Mouse (Mus musculus) CH12.LX (cell line): ENCODE measurements around the gene Tmem265. TPM values are rescaled to one million over a fixed set of nuclear protein-coding genes. Genes with fewer than 3 reads are reported as not detected.

ENCODE experiments used
- DNase-seq: peaks from one replicate; pipeline ENCODE4 v3.0.0-alpha.2; 2013; ENCODE audit errors: extremely low read depth
- H3K27ac ChIP-seq: 2 replicates; pipeline ENCODE4 v1.5.1; 2012; ENCODE audit warnings: low read depth, mild to moderate bottlenecking, control low read depth, moderate library complexity; ENCODE audit not compliant: insufficient read depth
- H3K27me3 ChIP-seq: replicated peaks from 2 replicates; pipeline ENCODE3; 2012; ENCODE audit warnings: inconsistent platforms
- H3K36me3 ChIP-seq, 2 experiments: replicated peaks in 1 of 2; 2 replicates each; pipeline versions ENCODE3 to v1.6.1; 2012; ENCODE audit warnings: inconsistent platforms in 1 of 2, low read length in 1 of 2, mild to moderate bottlenecking in 1 of 2, mixed read lengths in 1 of 2, moderate library complexity in 1 of 2; ENCODE audit not compliant: control insufficient read depth in 1 of 2, insufficient read depth in 1 of 2
- H3K4me1 ChIP-seq, 2 experiments: 2 replicates each; pipeline ENCODE4 v1.6.1; 2012; ENCODE audit warnings: inconsistent platforms in 1 of 2, moderate library complexity in 1 of 2; ENCODE audit not compliant: insufficient read depth in 2 of 2, control insufficient read depth in 1 of 2
- H3K4me2 ChIP-seq: 2 replicates; pipeline ENCODE4 v1.6.1; 2012; ENCODE audit warnings: low read depth, mild to moderate bottlenecking, control low read depth; ENCODE audit not compliant: poor library complexity, insufficient read depth, severe bottlenecking
- H3K4me3 ChIP-seq, 3 experiments: fragments of 150-350 bp in 1 of 3; sonication (generic) in 1 of 3; replicated peaks in 1 of 3; 2 replicates each; pipeline versions ENCODE3 to v1.5.1; 2011 to 2012; ENCODE audit warnings: low read depth in 2 of 3, low read length in 2 of 3, mild to moderate bottlenecking in 2 of 3, moderate library complexity in 2 of 3, control low read depth in 1 of 3, improper control_type of control experiment in 1 of 3, inconsistent platforms in 1 of 3, mixed read lengths in 1 of 3; ENCODE audit not compliant: poor library complexity in 1 of 3
- H3K79me2 ChIP-seq: replicated peaks from 2 replicates; pipeline ENCODE4 v1.6.1; 2012; ENCODE audit warnings: mild to moderate bottlenecking, moderate library complexity; ENCODE audit not compliant: control insufficient read depth, poor library complexity, insufficient read depth, severe bottlenecking; ENCODE audit errors: extremely low read depth
- H3K9ac ChIP-seq: 2 replicates; pipeline ENCODE4 v1.6.1; 2012; ENCODE audit warnings: low read depth, mild to moderate bottlenecking, control low read depth, moderate library complexity; ENCODE audit not compliant: insufficient read depth
- H3K9me3 ChIP-seq: replicated peaks from 2 replicates; pipeline ENCODE3; 2012; ENCODE audit warnings: low read length, inconsistent platforms, mixed read lengths
- BHLHE40 ChIP-seq: IDR thresholded peaks from 2 replicates; pipeline ENCODE4 v1.6.1; 2011; ENCODE audit warnings: mild to moderate bottlenecking, low read depth, low read length, improper control_type of control experiment
- CHD1 ChIP-seq: IDR thresholded peaks from 2 replicates; pipeline ENCODE4 v1.6.1; 2012; ENCODE audit warnings: low read depth, low read length, improper control_type of control experiment, inconsistent platforms
- CTCF ChIP-seq, 2 experiments: IDR thresholded peaks in 1 of 2; conservative IDR thresholded peaks in 1 of 2; 2 replicates each; pipeline ENCODE4 v1.5.1; 2011 to 2012; ENCODE audit warnings: low read depth in 2 of 2, low read length in 2 of 2, improper control_type of control experiment in 1 of 2, inconsistent platforms in 1 of 2, mild to moderate bottlenecking in 1 of 2, moderate library complexity in 1 of 2
- ETS1 ChIP-seq: conservative IDR thresholded peaks from 2 replicates; pipeline ENCODE4 v1.6.1; 2012; ENCODE audit warnings: low read depth, mild to moderate bottlenecking, inconsistent platforms, low read length, improper control_type of control experiment, moderate library complexity
- KAT2A ChIP-seq: IDR thresholded peaks from 2 replicates; pipeline ENCODE4 v1.6.1; 2012; ENCODE audit warnings: low read length, improper control_type of control experiment, inconsistent platforms; ENCODE audit not compliant: insufficient replicate concordance
- UBTF ChIP-seq: IDR thresholded peaks from 2 replicates; pipeline ENCODE4 v1.6.1; 2012; ENCODE audit warnings: low read depth, mild to moderate bottlenecking, inconsistent platforms, low read length, improper control_type of control experiment, moderate library complexity
- USF1 ChIP-seq: IDR thresholded peaks from 2 replicates; pipeline ENCODE4 v1.6.1; 2014; ENCODE audit warnings: low read depth, mild to moderate bottlenecking, inconsistent platforms, low read length, improper control_type of control experiment
- ZNF384 ChIP-seq: IDR thresholded peaks from 2 replicates; pipeline ENCODE4 v1.6.1; 2012; ENCODE audit warnings: low read depth, low read length, improper control_type of control experiment, inconsistent platforms
- dilution Hi-C: fragments of 300-500 bp; cut with MboI; formaldehyde crosslinking; loops from 2 replicates; pipeline ENCODE4 v1.14.3; 2020; ENCODE audit warnings: low sequenced_read_pairs; ENCODE audit not compliant: extremely low pct_unique_long_range_greater_than_20kb, extremely low pct_ligation_motif_present
- in situ Hi-C: fragments of 300-500 bp; cut with MboI; formaldehyde crosslinking; loops from 3 replicates; pipeline ENCODE4 v1.14.3; 2019; ENCODE audit warnings: low sequenced_read_pairs, low pct_ligation_motif_present, low pct_unique_long_range_greater_than_20kb, mixed read lengths
- polyA plus RNA-seq: library from polyadenylated mRNA; unstranded; fragments of >175 nt; gene quantifications from 2 replicates; pipeline ENCODE4 v1.2.1, GENCODE M21; 2012; ENCODE audit warnings: low read depth; ENCODE audit not compliant: insufficient read length
- total RNA-seq, 2 experiments: library from RNA; depleted of rRNA; stranded (reverse); fragments of 300-350 nt in 1 of 2; fragments of >200 nt in 1 of 2; gene quantifications; 2 replicates each; pipeline ENCODE4 v1.2.3; 2012 to 2014

Tmem265 gene
- total and polyA plus RNA-seq, 3 experiments, result 0.93 to 2.3 TPM; not detected in 1

- no peak overlapping the region for H3K9ac ChIP-seq
- no peaks in the 10 kb centered on the region for H3K9me3 ChIP-seq
- in situ Hi-C loops, result no loop called here
- dilution Hi-C loops, result no loop called here
- peaks cover 90 to 98% of the 10 kb centered on the region in 2 experiments for H3K36me3 ChIP-seq
- TF ChIP-seq CTCF (conservative IDR thresholded peaks at IDR 0.05 in 1 of 2, IDR thresholded peaks at IDR 0.05 in 1 of 2; ENCODE audit: low read depth in 2 of 2, low read length in 2 of 2) (no peak), CHD1 (no peak), ETS1 (no peak), BHLHE40 (0 out of 2 replicates have a peak, but pooled peaks have one; percentile 9), KAT2A (no peak)
- DNase-seq, result peak; percentile 58
- peak overlapping the region in 1 of 3 experiments; percentile 53 for H3K4me3 ChIP-seq
- no peaks in the 10 kb centered on the region for H3K79me2 ChIP-seq
- no peak overlapping the region for H3K4me2 ChIP-seq
- peak overlapping the region; percentile 33; the same call in 1 of the 2 replicates for H3K27ac ChIP-seq
- H3K4me1 ChIP-seq, result peaks cover 3 to 78% of the 10 kb centered on the region in 2 experiments; a peak in 3 of 4 replicates
- H3K27me3 ChIP-seq, result no peaks in the 10 kb centered on the region
Observed at GRCm38 (mm10) chr7:127596747-127597146, 35.6 kb downstream of the Tmem265 start.

DNA sequence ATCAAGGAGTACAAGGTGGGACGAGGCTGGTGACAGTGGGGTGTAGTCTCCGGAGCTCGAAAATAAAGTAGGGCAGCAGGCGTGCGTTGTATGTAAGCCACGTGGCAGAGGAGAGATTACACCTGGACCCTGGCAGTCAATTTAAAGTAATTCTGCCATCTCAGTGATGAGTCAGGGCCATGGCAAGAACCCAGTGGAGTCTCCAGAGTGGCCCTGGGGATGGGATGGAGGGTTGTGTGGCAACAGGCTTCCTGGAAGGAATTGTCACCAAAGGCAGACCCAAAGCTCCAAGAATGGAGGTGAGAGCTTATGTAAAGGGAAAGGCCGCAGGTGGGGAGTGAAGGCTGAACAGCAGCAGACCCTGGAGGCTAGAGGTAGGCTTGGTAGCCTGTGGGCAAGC lies 39.4 kb downstream of the Tmem265 start:
- Histone ChIP-seq H3K4me1 (peaks cover 8 to 52% of the 10 kb centered on the region in 2 experiments), H3K4me3 (no peak overlapping the region), H3K79me2 (no peaks in the 10 kb centered on the region), H3K9ac (no peak overlapping the region), H3K9me3 (no peaks in the 10 kb centered on the region), H3K27ac (no peak overlapping the region), H3K4me2 (no peak overlapping the region), H3K36me3 (peaks cover 83 to 96% of the 10 kb centered on the region in 2 experiments), H3K27me3 (no peaks in the 10 kb centered on the region)
- TF ChIP-seq ZNF384 (no peak), UBTF (no peak), USF1 (no peak)
- dilution Hi-C loops (no loop called here), in situ Hi-C loops (no loop called here)
- no peak for DNase-seq

DNA sequence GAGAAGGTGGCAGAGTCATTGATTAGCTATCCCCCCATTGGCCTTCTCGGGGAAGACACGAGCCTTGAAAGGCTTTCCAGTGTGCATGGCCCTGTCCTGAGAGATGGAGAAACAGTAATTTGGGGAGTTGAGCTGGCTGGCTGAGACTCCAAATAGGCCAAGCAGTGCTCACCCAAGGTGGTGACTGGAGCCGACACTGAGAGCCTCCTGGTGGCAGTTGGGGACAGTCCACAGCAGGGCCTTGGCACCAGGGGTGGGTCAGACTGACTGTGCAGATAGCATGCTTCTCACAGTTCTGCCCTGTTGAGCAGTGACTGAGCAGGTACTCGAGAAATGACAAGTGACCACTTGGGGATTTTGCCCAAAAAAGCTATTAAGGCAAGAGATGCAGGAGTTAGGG lies 40.5 kb downstream of the Tmem265 start:
- H3K9ac ChIP-seq, result no peak overlapping the region
- H3K9me3 ChIP-seq, result no peaks in the 10 kb centered on the region
- peaks cover 72 to 87% of the 10 kb centered on the region in 2 experiments for H3K36me3 ChIP-seq
- no peak for DNase-seq
- peaks cover 5 to 41% of the 10 kb centered on the region in 2 experiments; a peak in 3 of 4 replicates for H3K4me1 ChIP-seq
- H3K27ac ChIP-seq, result no peak overlapping the region
- in situ Hi-C loops (no loop called here), dilution Hi-C loops (no loop called here)
- TF ChIP-seq CTCF (conservative IDR thresholded peaks at IDR 0.05 in 1 of 2, IDR thresholded peaks at IDR 0.05 in 1 of 2; ENCODE audit: low read depth in 2 of 2, low read length in 2 of 2), result no peak
- H3K4me3 ChIP-seq, result no peak overlapping the region
- H3K79me2 ChIP-seq, result no peaks in the 10 kb centered on the region
- H3K4me2 ChIP-seq, result no peak overlapping the region
- H3K27me3 ChIP-seq, result no peaks in the 10 kb centered on the region
